Mouse (Mus musculus) gastrocnemius, postnatal 4 days (tissue): ENCODE results near the gene Nanos3. TPM values are rescaled to one million over a fixed set of nuclear protein-coding genes. Genes with fewer than 3 reads are reported as not detected.

Experiments used
- DNase-seq, 2 experiments: peaks; one replicate each; pipeline ENCODE4 v3.0.0; 2021 to 2022; ENCODE audit warnings: low spot score in 2 of 2, mixed read lengths in 2 of 2
- microRNA-seq: library from miRNA; unstranded; fragments of <30 nt; microRNA quantifications from one replicate; pipeline ENCODE4 v1.2.0, GENCODE M21; 2021
- total RNA-seq, 2 experiments: library from RNA; stranded (reverse); gene quantifications; 2 replicates each; pipeline ENCODE4 v1.2.3; 2021

Nanos3 gene
- total RNA-seq, 2 experiments from 2014 or later: 2.5 to 3.3 TPM

DNA sequence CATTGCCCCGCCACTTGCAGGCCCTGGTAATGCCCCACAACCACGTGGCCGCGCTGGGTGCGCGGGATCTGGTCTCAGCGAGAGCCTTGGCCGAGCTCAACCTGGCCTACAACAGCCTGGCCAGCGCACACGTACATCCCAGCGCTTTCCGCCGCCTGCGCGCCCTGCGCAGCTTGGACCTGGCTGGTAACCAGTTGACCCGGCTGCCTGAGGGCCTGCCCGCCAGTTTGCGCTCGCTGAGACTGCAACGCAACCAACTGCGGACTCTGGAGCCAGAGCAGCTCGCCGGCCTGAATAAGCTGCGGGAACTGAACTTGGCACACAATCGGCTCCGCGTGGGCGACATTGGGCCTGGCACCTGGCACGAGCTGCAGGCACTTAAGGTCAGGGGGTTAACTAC is 54.2 kb downstream of the Nanos3 start:
- no peak for DNase-seq

DNA sequence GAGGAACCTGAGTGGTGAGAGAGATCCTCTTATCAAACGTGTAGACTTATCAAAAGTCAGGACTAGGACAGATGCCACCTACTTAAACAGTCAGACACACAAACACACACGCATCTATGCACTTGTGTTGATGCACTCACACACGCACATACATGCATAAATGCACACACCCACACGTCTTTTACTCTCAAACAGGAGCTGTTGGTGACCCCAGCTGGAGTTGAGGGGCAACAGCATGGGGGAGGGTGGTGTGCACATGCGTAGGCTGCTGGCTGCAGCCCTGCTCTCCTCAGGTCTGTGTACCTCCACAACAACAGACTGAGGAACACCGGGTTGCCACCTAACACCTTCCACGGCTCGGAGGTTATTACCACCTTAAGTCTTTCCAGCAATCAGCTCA is 56.7 kb downstream of the Nanos3 start:
- no peak for DNase-seq

DNA sequence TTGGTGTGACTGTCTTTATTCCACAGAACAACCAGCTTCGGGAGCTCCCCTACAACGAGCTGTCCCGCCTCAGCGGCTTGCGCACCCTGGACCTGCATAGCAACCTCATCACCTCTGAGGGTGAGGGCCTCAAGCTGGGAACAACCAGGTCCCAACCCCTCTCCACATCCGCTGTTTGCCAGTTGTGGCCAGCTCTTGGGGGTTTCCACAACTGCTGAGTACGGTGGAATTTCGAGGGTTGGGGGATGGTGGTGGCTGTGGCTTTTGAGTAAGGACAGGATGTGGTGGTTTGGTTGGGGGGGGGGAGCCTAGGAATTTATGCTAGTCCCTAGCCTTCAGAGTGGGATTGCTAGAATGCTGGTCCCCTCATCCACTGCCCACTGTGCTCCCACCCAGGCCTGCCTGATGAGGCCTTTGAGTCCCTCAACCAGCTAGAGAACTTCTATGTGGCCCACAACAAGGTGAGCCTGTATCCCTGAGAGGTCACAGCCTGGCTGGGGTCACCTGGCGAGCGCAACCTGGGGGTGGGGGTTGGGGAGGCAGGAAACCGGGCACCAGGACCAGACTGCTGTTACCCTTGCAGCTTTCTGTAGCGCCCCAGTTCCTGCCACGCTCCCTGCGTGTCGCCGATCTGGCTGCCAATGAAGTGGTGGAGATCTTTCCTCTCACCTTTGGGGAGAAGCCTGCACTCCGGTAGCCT is 57.7 kb downstream of the Nanos3 start:
- no peak for DNase-seq

DNA sequence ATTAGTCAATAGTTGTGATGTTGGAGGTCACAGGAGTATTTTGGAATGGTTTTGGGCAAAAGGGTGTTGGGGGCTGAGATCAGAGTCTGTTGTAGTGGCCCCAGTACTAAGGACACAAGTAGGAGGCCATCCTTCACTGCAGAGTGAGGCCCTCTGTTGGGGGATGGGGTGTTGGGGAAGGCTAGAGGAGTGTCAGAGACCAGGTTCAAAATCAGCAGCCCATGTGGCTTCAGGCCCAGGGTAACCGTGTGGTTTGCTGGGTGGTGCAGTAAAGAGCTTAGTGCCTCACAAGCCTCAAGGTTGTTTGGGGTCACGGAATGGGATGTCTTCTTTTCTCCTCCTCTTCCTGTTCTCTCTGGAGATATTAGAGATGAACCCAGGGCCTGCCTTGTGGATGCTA is 58.3 kb downstream of the Nanos3 start:
- no peak for DNase-seq

DNA sequence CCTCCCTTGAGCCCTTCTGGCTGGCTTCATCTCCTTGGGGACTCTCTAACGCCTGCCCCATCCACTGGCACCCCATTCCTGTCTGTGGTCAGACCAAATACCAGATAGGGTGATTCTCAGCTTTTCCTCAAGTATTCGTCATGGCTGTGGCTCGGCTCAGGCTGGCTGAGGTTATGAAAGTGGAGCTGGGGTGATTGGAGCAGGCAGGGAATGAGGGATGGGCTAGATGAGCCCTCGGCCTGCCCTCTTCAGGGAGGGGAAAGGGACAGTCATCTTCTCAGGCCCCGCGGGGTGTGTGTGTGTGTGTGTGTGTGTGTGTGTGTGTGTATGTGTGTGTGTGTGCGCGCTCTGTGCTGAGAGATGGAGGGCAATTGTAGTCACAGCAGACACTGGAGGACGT is 59.4 kb downstream of the Nanos3 start, which contains the start of gene Podnl1:
TSS of gene Podnl1 (plus strand) at position 334 of the 400 bp plus-strand sequence.
- DNase-seq: no peak

Small RNA genes within 50 kb of the gene (microRNA-seq; reads per million reads assigned to microRNA genes)
- gene Gm25110 (not detected), gene Mir181c (990 reads per million, percentile 76 among the genes with 10 or more reads in this experiment), gene Mir181d (833 reads per million, percentile 74 among the genes with 10 or more reads in this experiment), gene Mir23a (18,484 reads per million, percentile 96 among the genes with 10 or more reads in this experiment), gene Mir24-2 (not detected), gene Mir27a (726 reads per million, percentile 73 among the genes with 10 or more reads in this experiment), gene Mir3074-2 (not detected)

Other genes starting within 250 kb of the Nanos3 start
- under 1 TPM; 0.22 to 0.23 TPM for gene Gm10644, start 230.0 kb downstream of the Nanos3 start, total RNA-seq
- gene Asf1b, start 229.7 kb downstream of the Nanos3 start, total RNA-seq: 10 to 100 TPM; 14.9 to 17.2 TPM
- gene Prkaca, start 212.2 kb downstream of the Nanos3 start, total RNA-seq: 100 to 1,000 TPM; 837 to 892 TPM
- gene Samd1, start 187.5 kb downstream of the Nanos3 start, total RNA-seq: 10 to 100 TPM; 40.7 to 44.4 TPM
- under 1 TPM in 1 of 2 experiments, not detected in 1; 0.44 TPM for gene 1700067K01Rik, start 183.7 kb downstream of the Nanos3 start, total RNA-seq
- 1 to 10 TPM in 1 of 2 experiments, under 1 TPM in 1; 0.65 to 1.2 TPM for gene 2210011C24Rik, start 173.0 kb downstream of the Nanos3 start, total RNA-seq
- 1 to 10 TPM; 1.1 to 2.2 TPM for gene Palm3, start 163.7 kb downstream of the Nanos3 start, total RNA-seq
- gene Il27ra, start 142.6 kb downstream of the Nanos3 start, total RNA-seq: 1 to 10 TPM in 1 of 2 experiments, under 1 TPM in 1; 0.93 to 1.4 TPM
- gene Rln3, start 140.2 kb downstream of the Nanos3 start, total RNA-seq: not detected
- 1 to 10 TPM; 2.5 to 3.2 TPM for gene Gm10643, start 120.1 kb downstream of the Nanos3 start, total RNA-seq
- 10 to 100 TPM; 10.1 to 11.7 TPM for gene Rfx1, start 118.4 kb downstream of the Nanos3 start, total RNA-seq
- 10 to 100 TPM; 15.6 to 17.5 TPM for gene Dcaf15, start 80.4 kb downstream of the Nanos3 start, total RNA-seq
- not detected for gene Podnl1, start 59.2 kb downstream of the Nanos3 start, total RNA-seq
- 10 to 100 TPM; 18.2 to 21.8 TPM for gene Cc2d1a, start 37.3 kb downstream of the Nanos3 start, total RNA-seq
- gene 4930432K21Rik, start 37.2 kb downstream of the Nanos3 start, total RNA-seq: 1 to 10 TPM; 1.4 to 1.9 TPM
- gene Zswim4, start 51.8 kb upstream of the Nanos3 start, total RNA-seq: 1 to 10 TPM; 9.5 to 9.8 TPM
- 100 to 1,000 TPM; 197 to 218 TPM for gene D8Ertd738e, start 64.5 kb upstream of the Nanos3 start, total RNA-seq
- 10 to 100 TPM; 18.8 to 27.0 TPM for gene Mri1, start 72.1 kb upstream of the Nanos3 start, total RNA-seq
- gene Ccdc130, start 85.2 kb upstream of the Nanos3 start, total RNA-seq: 10 to 100 TPM; 11.2 to 15.1 TPM
- 1 to 10 TPM; 8.0 to 9.5 TPM for gene Cacna1a, start 203.2 kb upstream of the Nanos3 start, total RNA-seq